Mouse (Mus musculus): ENCODE measurements around the gene Gm13420.

DNA sequence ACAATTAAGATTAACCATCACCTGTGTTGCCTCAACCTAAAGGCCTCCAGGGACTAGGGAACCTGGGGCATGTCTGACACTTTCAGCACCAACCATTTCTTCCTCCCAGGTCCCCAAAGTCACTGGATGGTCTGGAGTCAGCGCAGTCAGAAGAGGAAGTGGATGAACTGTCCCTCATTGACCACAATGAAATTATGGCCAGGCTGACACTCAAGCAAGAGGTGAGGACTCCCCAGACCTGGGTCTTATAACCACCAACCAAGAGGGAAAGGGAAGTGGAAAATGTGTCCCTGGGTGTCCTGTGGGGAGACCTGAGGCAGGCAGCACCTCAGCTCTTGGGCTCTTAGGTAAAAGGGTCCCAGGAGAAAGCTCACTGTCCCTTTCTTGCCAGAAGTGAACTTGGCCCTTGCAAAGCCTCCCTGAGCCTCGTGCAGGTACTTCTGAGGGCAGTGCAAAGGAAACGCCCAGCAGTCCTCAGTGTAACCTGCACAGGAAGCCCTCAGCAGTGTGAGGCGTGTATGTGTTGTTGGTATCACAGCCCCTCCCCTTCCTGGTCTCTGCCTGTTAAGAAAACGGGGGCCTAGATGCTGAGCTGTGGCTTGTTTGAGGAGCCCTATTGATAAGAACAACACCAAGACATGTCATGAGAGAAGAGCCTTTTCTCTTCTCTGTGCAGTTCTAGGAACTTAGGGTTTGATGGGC, 26.7 kb downstream of the Gm13420 start:
- TF ChIP-seq CTCF (IDR thresholded peaks at IDR 0.05; ENCODE audit: control insufficient read depth, insufficient read depth, insufficient read length) (no peak), MAX (IDR thresholded peaks at IDR 0.05) (no peak), MYOD1 (IDR thresholded peaks at IDR 0.05; ENCODE audit: control insufficient read depth, insufficient read length, low read depth) (no peak), CEBPB (IDR thresholded peaks at IDR 0.05; ENCODE audit: low read depth) (no peak), MYOG (IDR thresholded peaks at IDR 0.05; ENCODE audit: control insufficient read depth, extremely low read depth, insufficient read length) (no peak), USF1 (IDR thresholded peaks at IDR 0.05; ENCODE audit: low read depth) (no peak)
